Mouse (Mus musculus) T-helper 2 cell (primary cell): ENCODE measurements around the gene Fhl4.

ENCODE experiments used
- in situ Hi-C: fragments of 300-600 bp; cut with MboI, MseI; formaldehyde crosslinking; loops from one replicate; pipeline ENCODE4 v1.15.1; 2025; ENCODE audit warnings: high pct_unique_total_duplicates

The Fhl4 gene

GRCm38 (mm10) chr10:85102247-85103084 is at the start of gene Fhl4, which contains the start of gene Tmem263:
Gene Fhl4, minus strand, starts transcription at chr10:85102495.
Gene Tmem263, plus strand, starts transcription at chr10:85102627.
- in situ Hi-C loops: no loop called here

- in situ Hi-C loops: no loop called here
Observed at GRCm38 (mm10) chr10:85149226-85149625, 46.9 kb upstream of the Fhl4 start.

- in situ Hi-C loops: no loop called here
Observed at GRCm38 (mm10) chr10:85146282-85146681, 44.0 kb upstream of the Fhl4 start.

GRCm38 (mm10) chr10:85141465-85141864 is 39.2 kb upstream of the Fhl4 start:
- in situ Hi-C loops: no loop called here

GRCm38 (mm10) chr10:85136573-85136972 is 34.3 kb upstream of the Fhl4 start:
- in situ Hi-C loops: no loop called here

GRCm38 (mm10) chr10:85128453-85128852 is 26.2 kb upstream of the Fhl4 start:
- in situ Hi-C loops: no loop called here

GRCm38 (mm10) chr10:85127395-85128287 is 25.3 kb upstream of the Fhl4 start, which contains the start of gene Mterf2:
Gene Mterf2, minus strand, starts transcription at chr10:85128027.
- in situ Hi-C loops: no loop called here

- in situ Hi-C loops: no loop called here
Observed at GRCm38 (mm10) chr10:85125184-85125583, 22.9 kb upstream of the Fhl4 start.

GRCm38 (mm10) chr10:85114409-85114808 is 12.1 kb upstream of the Fhl4 start:
- in situ Hi-C loops: no loop called here

GRCm38 (mm10) chr10:85103085-85103885 is 990 bp upstream of the Fhl4 start:
- in situ Hi-C loops: no loop called here

GRCm38 (mm10) chr10:85101841-85102240 is 454 bp downstream of the Fhl4 start:
- in situ Hi-C loops: no loop called here

- in situ Hi-C loops: no loop called here
Observed at GRCm38 (mm10) chr10:85071605-85072152, 30.6 kb downstream of the Fhl4 start.

- in situ Hi-C loops: no loop called here
Observed at GRCm38 (mm10) chr10:85054876-85055275, 47.4 kb downstream of the Fhl4 start.

- in situ Hi-C loops: no loop called here
Observed at GRCm38 (mm10) chr10:85052451-85052850, 49.8 kb downstream of the Fhl4 start.

- in situ Hi-C loops: no loop called here
Observed at GRCm38 (mm10) chr10:85050668-85051208, 51.6 kb downstream of the Fhl4 start.

- in situ Hi-C loops: loop anchor here (25.0 kb wide), 1 partner anchor 1636 kb away; no protein-coding TSS in a partner anchor
Observed at GRCm38 (mm10) chr10:85048008-85048407, 54.3 kb downstream of the Fhl4 start.

- in situ Hi-C loops: loop anchor here (25.0 kb wide), 1 partner anchor 1634 kb away; no protein-coding TSS in a partner anchor
Observed at GRCm38 (mm10) chr10:85046585-85046984, 55.7 kb downstream of the Fhl4 start.
